Mouse (Mus musculus) ES-Bruce4 (cell line): ENCODE measurements around the gene Nup188. TPM values are rescaled to one million over a fixed set of nuclear protein-coding genes. Genes with fewer than 3 reads are reported as not detected.

ENCODE experiments used
- H3K27ac ChIP-seq: 2 replicates; pipeline ENCODE4 v1.5.1; 2012; ENCODE audit warnings: low read length, inconsistent platforms; ENCODE audit not compliant: insufficient read depth
- H3K27me3 ChIP-seq: 2 replicates; pipeline ENCODE4 v1.6.1; 2012; ENCODE audit warnings: mild to moderate bottlenecking, low read length, inconsistent platforms; ENCODE audit not compliant: control insufficient read depth, poor library complexity, insufficient read depth, severe bottlenecking
- H3K36me3 ChIP-seq: 2 replicates; pipeline ENCODE4 v1.6.1; 2012; ENCODE audit warnings: inconsistent platforms, mild to moderate bottlenecking, low read length, moderate library complexity; ENCODE audit not compliant: control insufficient read depth, poor library complexity, insufficient read depth, severe bottlenecking
- H3K4me1 ChIP-seq: one replicate; pipeline ENCODE4 v1.8.1; 2011; ENCODE audit warnings: low read length; ENCODE audit not compliant: control insufficient read depth, insufficient read depth
- H3K4me3 ChIP-seq: 2 replicates; pipeline ENCODE4 v1.5.1; 2011; ENCODE audit warnings: low read depth, mild to moderate bottlenecking, low read length
- H3K9ac ChIP-seq: 2 replicates; pipeline ENCODE4 v1.6.1; 2012; ENCODE audit warnings: low read depth, mild to moderate bottlenecking, inconsistent platforms; ENCODE audit not compliant: poor library complexity, severe bottlenecking
- H3K9me3 ChIP-seq: replicated peaks from 2 replicates; pipeline ENCODE4 v1.6.1; 2012; ENCODE audit warnings: mild to moderate bottlenecking, low read length, inconsistent platforms; ENCODE audit not compliant: control insufficient read depth, poor library complexity, insufficient read depth, severe bottlenecking
- CTCF ChIP-seq: IDR thresholded peaks from one replicate; pipeline ENCODE4 v1.8.1; 2011; ENCODE audit warnings: low read depth, low read length
- EP300 ChIP-seq: IDR thresholded peaks from 2 replicates; pipeline ENCODE4 v1.6.1; 2011; ENCODE audit warnings: low read depth, low read length; ENCODE audit not compliant: insufficient read depth
- POLR2A ChIP-seq: IDR thresholded peaks from one replicate; pipeline ENCODE4 v1.8.1; 2011; ENCODE audit warnings: low read length; ENCODE audit not compliant: insufficient read depth
- polyA plus RNA-seq: library from polyadenylated mRNA; stranded (reverse); fragments of >200 nt; gene quantifications from 2 replicates; pipeline ENCODE4 v1.2.4, GENCODE M21; 2011; ENCODE audit warnings: low read depth; ENCODE audit not compliant: missing spikeins, insufficient read depth, insufficient read length

Gene Nup188
- polyA plus RNA-seq, 1 experiment: 138 TPM

GRCm38 (mm10) chr2:30357552-30358510, 71.6 kb downstream of the Nup188 start:
- Histone ChIP-seq H3K27me3 (no peaks in the 10 kb centered on the region), H3K9me3 (no peaks in the 10 kb centered on the region), H3K4me1 (peaks cover 3% of the 10 kb centered on the region), H3K4me3 (peak overlapping the region; percentile 51), H3K9ac (peak overlapping the region; percentile 60), H3K27ac (no peak overlapping the region), H3K36me3 (no peaks in the 10 kb centered on the region)
- TF ChIP-seq CTCF: no peak
- no peak for TF ChIP-seq POLR2A
- TF ChIP-seq EP300: no peak

GRCm38 (mm10) chr2:30358533-30359531, 72.6 kb downstream of the Nup188 start, which contains the start of gene Sh3glb2:
Sh3glb2 (minus strand) TSS chr2:30359337.
- H3K36me3 ChIP-seq: no peaks in the 10 kb centered on the region
- H3K4me3 ChIP-seq: peak within 1 kb of the TSS; percentile 51
- H3K9ac ChIP-seq: peak within 1 kb of the TSS; percentile 60
- no peak for TF ChIP-seq POLR2A
- no peak for TF ChIP-seq CTCF
- TF ChIP-seq EP300: no peak
- H3K9me3 ChIP-seq: no peaks in the 10 kb centered on the region
- H3K27ac ChIP-seq: no peak within 1 kb of the TSS
- H3K27me3 ChIP-seq: no peaks in the 10 kb centered on the region
- peaks cover 3% of the 10 kb centered on the region for H3K4me1 ChIP-seq

- no peaks in the 10 kb centered on the region for H3K36me3 ChIP-seq
- peaks cover 3% of the 10 kb centered on the region for H3K4me1 ChIP-seq
- no peak for TF ChIP-seq POLR2A
- TF ChIP-seq EP300: no peak
- no peak for TF ChIP-seq CTCF
Observed at GRCm38 (mm10) chr2:30360626-30361025, 74.4 kb downstream of the Nup188 start.

GRCm38 (mm10) chr2:30362865-30363264, 76.7 kb downstream of the Nup188 start:
- no peak overlapping the region for H3K4me3 ChIP-seq
- TF ChIP-seq POLR2A: no peak
- no peak for TF ChIP-seq EP300
- TF ChIP-seq CTCF: no peak
- H3K9me3 ChIP-seq: no peaks in the 10 kb centered on the region
- no peaks in the 10 kb centered on the region for H3K4me1 ChIP-seq
- no peaks in the 10 kb centered on the region for H3K27me3 ChIP-seq
- no peak overlapping the region for H3K9ac ChIP-seq
- no peak overlapping the region for H3K27ac ChIP-seq
- no peaks in the 10 kb centered on the region for H3K36me3 ChIP-seq

More at GRCm38 (mm10) chr2:30360626-30361025, 74.4 kb downstream of the Nup188 start:
- Histone ChIP-seq H3K27me3 (no peaks in the 10 kb centered on the region), H3K4me3 (no peak overlapping the region), H3K27ac (no peak overlapping the region), H3K9ac (no peak overlapping the region), H3K9me3 (no peaks in the 10 kb centered on the region)

GRCm38 (mm10) chr2:30363773-30364650, 77.8 kb downstream of the Nup188 start, which contains the start of gene Miga2:
Miga2 (plus strand) TSS chr2:30364233.
- H3K9ac ChIP-seq: peak within 1 kb of the TSS; percentile 69
- no peaks in the 10 kb centered on the region for H3K4me1 ChIP-seq
- no peak within 1 kb of the TSS for H3K27ac ChIP-seq
- no peaks in the 10 kb centered on the region for H3K9me3 ChIP-seq
- peaks cover 3% of the 10 kb centered on the region; the same call in 1 of the 2 replicates for H3K36me3 ChIP-seq
- peak within 1 kb of the TSS; percentile 78 for H3K4me3 ChIP-seq
- no peaks in the 10 kb centered on the region for H3K27me3 ChIP-seq
- no peak for TF ChIP-seq EP300
- no peak for TF ChIP-seq CTCF
- TF ChIP-seq POLR2A: peak; percentile 80
